Mouse (Mus musculus) heart, embryonic 12.5 days (tissue): ENCODE measurements at regions not wholly inside any gene's neighbourhood (a gene's known extent, or its start where the extent isn't known, plus 50 kb on each side); places are given as distances from the start of the nearest gene placed in this dataset.

ENCODE experiments used
- ATAC-seq: fragments of 200-750 bp; cut with Nextera tagmentation; 2 replicates; pipeline ENCODE4 v1.8.0; 2017; ENCODE audit warnings: moderate TSS enrichment, moderate library complexity; ENCODE audit not compliant: insufficient number of reproducible peaks, low FRiP score
- H3K27ac ChIP-seq: fragments of 300-500 bp; sonication (generic); 2 replicates; pipeline ENCODE4 v1.5.1; 2016; ENCODE audit warnings: mild to moderate bottlenecking, moderate library complexity; ENCODE audit not compliant: poor library complexity, severe bottlenecking
- H3K27me3 ChIP-seq: fragments of 300-500 bp; sonication (generic); replicated peaks from 2 replicates; pipeline ENCODE4 v1.6.1; 2016; ENCODE audit warnings: mild to moderate bottlenecking, moderate library complexity
- H3K36me3 ChIP-seq: fragments of 300-500 bp; sonication (generic); 2 replicates; pipeline ENCODE4 v1.6.1; 2016; ENCODE audit warnings: mild to moderate bottlenecking, moderate library complexity
- H3K4me1 ChIP-seq: fragments of 300-500 bp; sonication (generic); replicated peaks from 2 replicates; pipeline ENCODE4 v1.6.1; 2016; ENCODE audit warnings: mild to moderate bottlenecking
- H3K4me2 ChIP-seq: fragments of 300-500 bp; sonication (generic); 2 replicates; pipeline ENCODE4 v1.6.1; 2016; ENCODE audit warnings: mild to moderate bottlenecking, moderate library complexity
- H3K4me3 ChIP-seq: fragments of 300-500 bp; sonication (generic); 2 replicates; pipeline ENCODE4 v1.5.1; 2016; ENCODE audit warnings: mild to moderate bottlenecking
- H3K9ac ChIP-seq: fragments of 300-500 bp; sonication (generic); 2 replicates; pipeline ENCODE4 v1.6.1; 2016; ENCODE audit warnings: mild to moderate bottlenecking, moderate library complexity
- H3K9me3 ChIP-seq: fragments of 300-500 bp; sonication (generic); replicated peaks from 2 replicates; pipeline ENCODE4 v1.6.1; 2016; ENCODE audit warnings: mild to moderate bottlenecking, moderate library complexity
- WGBS: fragments of 180-500 bp; shearing (Covaris S2); methylation state at CpG from one replicate; pipeline ENCODE4 v1.1.7; 2016; 5-methylcytosine and 5-hydroxymethylcytosine counted together

DNA sequence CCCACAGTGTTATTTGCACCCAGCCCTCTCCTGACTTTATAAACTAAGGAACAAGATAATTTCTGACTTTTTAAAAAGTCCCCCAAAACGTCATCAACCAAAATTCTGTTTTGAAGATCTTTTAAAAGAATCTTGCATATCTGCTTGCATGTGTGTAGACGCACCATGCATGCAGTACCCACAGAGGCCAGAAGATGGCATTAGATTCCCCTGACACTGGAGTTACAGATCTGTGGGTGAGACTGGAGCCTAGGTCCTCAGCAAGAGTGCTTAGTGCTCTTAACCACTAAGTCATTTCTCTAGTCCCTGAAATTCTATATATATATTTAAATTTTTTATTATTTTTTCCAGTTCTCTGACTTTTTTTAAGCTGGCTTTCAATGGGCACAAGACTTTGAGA, 131.5 kb upstream of the Agap1 start:
- no peak overlapping the region for H3K4me2 ChIP-seq

GRCm38 (mm10) chr1:89331352-89331751, 123.3 kb upstream of the Agap1 start:
- 0 out of 2 replicates have a peak, but pooled peaks cover 3% of the 10 kb centered on the region for H3K9me3 ChIP-seq
- no peaks in the 10 kb centered on the region for H3K4me1 ChIP-seq
- ATAC-seq, result no peak
- H3K9ac ChIP-seq, result no peak overlapping the region
- no peaks in the 10 kb centered on the region for H3K36me3 ChIP-seq
- H3K4me2 ChIP-seq, result no peak overlapping the region
- no peak overlapping the region for H3K4me3 ChIP-seq
- H3K27me3 ChIP-seq, result no peaks in the 10 kb centered on the region
- no peak overlapping the region for H3K27ac ChIP-seq
- 84% methylated on average over 4 of the region's 4 CpGs for WGBS

More for the DNA sequence above, 131.5 kb upstream of the Agap1 start:
- no peaks in the 10 kb centered on the region for H3K27me3 ChIP-seq
- no peak overlapping the region for H3K9ac ChIP-seq
- H3K4me1 ChIP-seq, result no peaks in the 10 kb centered on the region
- no peaks in the 10 kb centered on the region for H3K36me3 ChIP-seq
- H3K4me3 ChIP-seq, result no peak overlapping the region
- WGBS, result 36% methylated on average over 2 of the region's 2 CpGs
- no peak overlapping the region for H3K27ac ChIP-seq
- no peak for ATAC-seq
- H3K9me3 ChIP-seq, result no peaks in the 10 kb centered on the region

DNA sequence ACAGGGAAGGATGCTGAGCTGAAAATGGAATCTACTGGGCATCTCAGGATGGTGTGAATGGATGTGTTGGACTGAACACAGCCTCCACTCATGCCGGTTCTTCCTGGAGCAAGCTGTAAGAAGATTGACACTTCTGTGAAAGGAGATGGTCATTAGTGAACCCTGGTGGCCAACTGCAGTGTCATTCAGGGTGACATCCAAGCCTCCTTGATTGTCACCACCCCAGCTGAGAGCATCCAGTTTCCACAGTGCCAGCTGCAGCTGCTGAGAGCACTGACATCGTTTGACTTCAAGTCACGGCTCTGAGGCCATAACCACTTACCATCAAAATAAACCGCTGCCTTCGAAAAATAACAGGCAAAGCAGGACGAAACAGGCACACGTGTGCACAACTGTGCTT, 121.9 kb upstream of the Agap1 start:
- no peaks in the 10 kb centered on the region for H3K36me3 ChIP-seq
- no peak overlapping the region for H3K4me3 ChIP-seq
- no peaks in the 10 kb centered on the region for H3K27me3 ChIP-seq
- 0 out of 2 replicates have a peak, but pooled peaks cover 3% of the 10 kb centered on the region for H3K9me3 ChIP-seq
- H3K9ac ChIP-seq, result no peak overlapping the region
- ATAC-seq, result no peak
- WGBS, result 71% methylated on average over 7 of the region's 7 CpGs
- H3K4me2 ChIP-seq, result no peak overlapping the region
- no peak overlapping the region for H3K27ac ChIP-seq
- no peaks in the 10 kb centered on the region for H3K4me1 ChIP-seq

DNA sequence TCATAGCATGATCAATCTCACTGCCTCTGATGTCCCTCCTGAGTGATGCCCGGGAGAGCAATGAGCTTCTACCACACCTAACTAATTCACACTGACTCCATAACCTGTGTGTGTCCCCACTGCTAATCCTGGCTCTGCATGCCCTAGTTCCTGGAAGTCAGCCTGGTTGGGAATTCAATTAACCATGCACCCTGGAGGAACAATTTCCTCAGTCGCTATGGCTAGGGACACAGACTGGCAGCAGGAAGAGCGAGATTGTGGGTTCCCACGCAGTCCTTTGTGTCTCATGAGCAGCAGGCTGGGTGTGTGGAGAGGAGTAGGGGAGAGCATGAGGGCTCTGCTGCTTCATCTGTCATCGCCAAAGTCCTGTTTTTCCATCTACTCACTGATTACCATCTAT, 116.7 kb upstream of the Agap1 start:
- WGBS, result 66% methylated on average over 5 of the region's 5 CpGs
- ATAC-seq, result no peak
- H3K4me3 ChIP-seq, result no peak overlapping the region

GRCm38 (mm10) chr1:89342794-89343193, 111.8 kb upstream of the Agap1 start:
- Histone ChIP-seq H3K4me1 (no peaks in the 10 kb centered on the region), H3K9me3 (no peaks in the 10 kb centered on the region), H3K9ac (no peak overlapping the region), H3K36me3 (no peaks in the 10 kb centered on the region), H3K27me3 (no peaks in the 10 kb centered on the region), H3K4me2 (no peak overlapping the region), H3K27ac (no peak overlapping the region), H3K4me3 (no peak overlapping the region)
- ATAC-seq, result no peak
- WGBS, result 32% methylated on average over 4 of the region's 4 CpGs

More for the DNA sequence above, 116.7 kb upstream of the Agap1 start:
- H3K4me2 ChIP-seq, result no peak overlapping the region
- no peaks in the 10 kb centered on the region for H3K9me3 ChIP-seq
- H3K36me3 ChIP-seq, result no peaks in the 10 kb centered on the region
- no peaks in the 10 kb centered on the region for H3K27me3 ChIP-seq
- H3K27ac ChIP-seq, result no peak overlapping the region
- no peaks in the 10 kb centered on the region for H3K4me1 ChIP-seq
- no peak overlapping the region for H3K9ac ChIP-seq

GRCm38 (mm10) chr1:89344546-89344945, 110.1 kb upstream of the Agap1 start:
- ATAC-seq, result no peak
- Histone ChIP-seq H3K4me2 (no peak overlapping the region), H3K4me1 (no peaks in the 10 kb centered on the region), H3K4me3 (no peak overlapping the region), H3K27me3 (no peaks in the 10 kb centered on the region), H3K9ac (no peak overlapping the region), H3K9me3 (no peaks in the 10 kb centered on the region), H3K27ac (no peak overlapping the region), H3K36me3 (no peaks in the 10 kb centered on the region)
- 33% methylated on average over 6 of the region's 6 CpGs for whole genome bisulfite sequencing

- ATAC-seq, result no peak
- WGBS, result 62% methylated on average over 3 of the region's 3 CpGs
- Histone ChIP-seq H3K9me3 (0 out of 2 replicates have a peak, but pooled peaks cover 3% of the 10 kb centered on the region), H3K4me1 (no peaks in the 10 kb centered on the region), H3K36me3 (no peaks in the 10 kb centered on the region), H3K27ac (no peak overlapping the region), H3K4me3 (no peak overlapping the region), H3K9ac (no peak overlapping the region), H3K4me2 (no peak overlapping the region), H3K27me3 (no peaks in the 10 kb centered on the region)
Measured at GRCm38 (mm10) chr1:89347341-89347740, 107.3 kb upstream of the Agap1 start.

DNA sequence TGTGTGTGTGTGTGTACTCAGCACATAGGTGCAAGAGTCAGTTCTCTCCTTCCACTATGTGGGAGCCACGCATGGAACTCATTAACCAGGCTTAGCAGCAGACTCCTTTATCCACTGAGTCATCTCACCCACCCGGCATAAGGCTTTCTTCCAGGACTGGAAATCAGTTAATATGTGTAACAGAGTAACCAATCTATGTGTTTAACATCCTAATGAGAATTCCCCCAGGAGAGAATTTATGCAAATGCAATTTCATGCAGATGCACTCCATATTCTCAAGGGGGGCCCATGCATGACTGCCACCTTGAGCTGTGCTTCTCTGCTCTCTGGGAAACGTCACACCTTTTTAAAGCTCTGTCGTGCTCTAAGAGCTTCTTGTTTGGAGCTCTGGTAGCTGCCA, 101.7 kb upstream of the Agap1 start:
- no peak overlapping the region for H3K27ac ChIP-seq
- H3K4me2 ChIP-seq, result no peak overlapping the region
- no peaks in the 10 kb centered on the region for H3K36me3 ChIP-seq
- no peak overlapping the region for H3K4me3 ChIP-seq
- no peak for ATAC-seq
- H3K9ac ChIP-seq, result no peak overlapping the region
- H3K9me3 ChIP-seq, result peaks cover 10% of the 10 kb centered on the region
- 58% methylated on average over 4 of the region's 4 CpGs for WGBS
- peaks cover 2% of the 10 kb centered on the region; the same call in 1 of the 2 replicates for H3K4me1 ChIP-seq
- H3K27me3 ChIP-seq, result no peaks in the 10 kb centered on the region

DNA sequence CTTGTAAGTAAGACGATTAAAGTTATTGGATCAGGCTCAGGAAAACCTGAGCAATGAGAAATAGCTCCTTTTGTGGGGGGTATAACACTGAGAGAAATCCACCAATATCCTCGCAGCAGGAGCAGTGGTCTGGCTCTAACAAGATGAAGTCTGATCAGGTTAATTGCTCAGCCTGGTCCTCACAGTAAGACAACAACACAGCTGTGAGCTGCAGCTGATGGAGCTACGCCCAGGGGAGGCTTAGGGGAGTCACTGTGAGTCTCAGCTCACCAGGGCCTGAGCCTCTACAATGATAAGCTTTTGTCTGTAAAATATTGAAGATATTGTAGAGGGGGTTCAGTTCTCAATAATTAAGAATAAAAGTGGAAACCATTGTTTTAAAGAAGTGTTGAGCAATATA, 95.3 kb upstream of the Agap1 start:
- Histone ChIP-seq H3K4me2 (no peak overlapping the region), H3K36me3 (no peaks in the 10 kb centered on the region), H3K27ac (no peak overlapping the region), H3K9me3 (peaks cover 4% of the 10 kb centered on the region), H3K9ac (no peak overlapping the region), H3K27me3 (no peaks in the 10 kb centered on the region), H3K4me3 (no peak overlapping the region), H3K4me1 (peaks cover 4% of the 10 kb centered on the region; the same call in 1 of the 2 replicates)
- ATAC-seq, result no peak
- WGBS, result 64% methylated on average over 3 of the region's 3 CpGs

DNA sequence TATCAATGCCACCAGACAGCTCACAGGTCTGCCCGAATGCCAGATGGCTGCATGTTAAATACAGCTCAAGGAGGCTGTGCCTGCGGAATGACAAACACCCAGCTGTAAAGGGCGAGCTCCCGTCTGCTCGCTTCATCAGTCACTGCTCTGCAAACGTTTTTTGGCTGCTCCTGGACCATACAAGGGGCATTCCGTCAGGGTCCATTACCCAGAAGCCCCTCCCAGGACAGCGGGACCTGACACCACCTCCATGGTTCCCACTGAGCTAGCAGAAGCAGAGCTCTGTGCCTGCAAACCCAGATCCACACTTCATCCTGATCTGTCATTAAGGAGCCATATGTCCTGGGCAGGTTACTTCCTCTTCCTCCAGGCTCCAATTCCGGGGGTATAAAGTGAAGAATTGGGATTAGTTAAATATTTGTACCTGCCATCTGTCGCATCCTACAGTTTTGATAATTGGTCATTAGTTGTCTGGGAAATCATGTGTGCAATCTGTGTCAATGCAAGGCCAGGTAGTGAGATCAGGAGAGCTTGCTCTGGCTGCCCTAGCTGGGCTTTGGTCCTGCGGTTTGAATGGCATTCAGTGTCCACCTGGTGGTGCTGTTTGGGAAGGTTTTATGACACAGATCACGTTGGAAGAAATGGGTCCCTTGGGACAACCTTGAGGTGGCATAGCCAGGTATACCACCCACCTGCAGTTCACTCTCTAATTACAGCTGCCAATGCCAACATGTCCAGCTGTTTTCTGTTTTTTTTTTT, 89.9 kb upstream of the Agap1 start:
- Histone ChIP-seq H3K4me2 (no peak overlapping the region), H3K9me3 (no peaks in the 10 kb centered on the region), H3K9ac (no peak overlapping the region), H3K27ac (no peak overlapping the region), H3K27me3 (no peaks in the 10 kb centered on the region), H3K36me3 (no peaks in the 10 kb centered on the region), H3K4me3 (no peak overlapping the region), H3K4me1 (0 out of 2 replicates have a peak, but pooled peaks cover 8% of the 10 kb centered on the region)
- no peak for ATAC-seq
- WGBS, result 73% methylated on average over 12 of the region's 12 CpGs

GRCm38 (mm10) chr1:89366891-89367290, 87.7 kb upstream of the Agap1 start:
- H3K9ac ChIP-seq, result no peak overlapping the region
- H3K36me3 ChIP-seq, result no peaks in the 10 kb centered on the region
- no peaks in the 10 kb centered on the region for H3K9me3 ChIP-seq
- H3K27me3 ChIP-seq, result no peaks in the 10 kb centered on the region
- WGBS, result 73% methylated on average over 5 of the region's 5 CpGs
- ATAC-seq, result no peak
- H3K4me1 ChIP-seq, result 0 out of 2 replicates have a peak, but pooled peaks cover 8% of the 10 kb centered on the region
- H3K4me3 ChIP-seq, result no peak overlapping the region
- H3K4me2 ChIP-seq, result no peak overlapping the region
- H3K27ac ChIP-seq, result no peak overlapping the region

- H3K9ac ChIP-seq, result no peak overlapping the region
- no peaks in the 10 kb centered on the region for H3K4me1 ChIP-seq
- H3K4me2 ChIP-seq, result no peak overlapping the region
- ATAC-seq, result no peak
- no peaks in the 10 kb centered on the region for H3K36me3 ChIP-seq
- H3K4me3 ChIP-seq, result no peak overlapping the region
- no peak overlapping the region for H3K27ac ChIP-seq
- H3K27me3 ChIP-seq, result no peaks in the 10 kb centered on the region
- H3K9me3 ChIP-seq, result no peaks in the 10 kb centered on the region
Measured at GRCm38 (mm10) chr1:89373806-89374205, 80.8 kb upstream of the Agap1 start.
